Mouse (Mus musculus) adipocyte (in vitro differentiated cells): Measurements from ENCODE around the gene Top2a.
"Not testable (repeated sequence)": the region's sequence is repeated elsewhere in the genome, so short reads cannot be mapped to it uniquely, and the experiment has no call there.

ENCODE experiments used
- DNase-seq: peaks from one replicate; pipeline ENCODE4 v3.0.0-alpha.2; 2016; ENCODE audit warnings: low spot score

The Top2a gene

DNA sequence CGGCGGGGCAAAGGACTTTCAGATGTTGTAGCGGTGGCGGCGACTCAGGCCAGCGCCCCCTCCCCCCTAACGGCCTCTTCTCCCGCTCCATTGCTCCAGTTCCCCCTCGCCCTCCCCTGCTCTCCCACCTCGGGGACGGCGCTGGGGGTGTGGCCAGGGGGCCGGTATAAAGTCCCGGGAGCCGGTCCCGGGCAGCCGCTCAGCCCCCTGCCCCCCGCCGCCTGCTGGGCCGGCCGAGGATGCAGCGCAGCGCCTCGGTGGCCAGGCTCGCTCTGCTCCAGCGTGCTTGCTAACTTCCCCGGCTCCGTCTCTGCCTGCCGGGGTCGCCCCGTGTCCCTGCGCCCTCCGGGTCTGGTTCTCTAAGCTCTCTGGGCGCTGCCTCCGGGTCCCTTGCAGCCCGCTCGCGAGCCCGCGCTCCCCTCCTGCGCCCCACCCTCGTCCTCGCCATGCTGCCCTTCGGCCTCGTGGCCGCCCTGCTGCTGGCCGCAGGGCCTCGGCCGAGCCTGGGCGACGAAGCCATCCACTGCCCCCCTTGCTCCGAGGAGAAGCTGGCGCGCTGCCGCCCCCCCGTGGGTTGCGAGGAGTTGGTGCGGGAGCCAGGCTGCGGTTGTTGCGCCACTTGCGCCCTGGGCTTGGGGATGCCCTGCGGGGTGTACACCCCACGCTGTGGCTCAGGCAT lies 17.2 kb upstream of the Top2a start, which contains the start of gene Igfbp4:
Gene Igfbp4, plus strand, starts transcription at position 194 of the 679 bp plus-strand sequence.
- DNase-seq: no peak

DNA sequence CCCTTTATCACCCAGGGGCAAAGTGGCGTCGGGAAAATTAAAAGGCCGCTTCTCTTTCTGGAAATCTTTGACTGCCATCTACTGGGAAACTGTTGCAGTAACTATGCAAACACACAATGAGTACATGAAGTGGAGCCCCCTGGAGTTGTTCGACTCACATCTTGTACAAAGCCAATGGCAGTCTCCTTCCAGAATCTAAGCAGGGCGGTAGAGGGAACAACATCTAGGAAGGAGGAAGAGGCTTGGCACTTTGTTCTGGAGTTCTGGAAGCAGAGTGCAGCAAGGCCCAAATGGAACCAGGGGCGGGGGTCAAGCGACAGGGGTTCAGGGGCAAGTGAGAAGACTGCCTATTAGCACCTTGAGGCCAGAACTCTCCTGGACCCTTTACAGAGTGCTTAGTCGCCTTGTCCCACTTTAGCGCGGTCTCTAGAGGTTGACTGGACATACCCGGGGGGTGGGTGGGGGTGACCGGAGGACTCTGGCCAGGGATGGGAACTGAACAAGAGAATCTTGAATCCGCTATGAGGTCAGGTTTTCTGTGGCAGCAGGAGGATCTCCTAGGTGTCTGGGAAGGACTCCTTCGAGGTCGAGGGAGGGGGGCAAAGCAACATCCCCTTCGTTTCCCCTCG lies 16.5 kb upstream of the Top2a start:
- peak; percentile 78 for DNase-seq

DNA sequence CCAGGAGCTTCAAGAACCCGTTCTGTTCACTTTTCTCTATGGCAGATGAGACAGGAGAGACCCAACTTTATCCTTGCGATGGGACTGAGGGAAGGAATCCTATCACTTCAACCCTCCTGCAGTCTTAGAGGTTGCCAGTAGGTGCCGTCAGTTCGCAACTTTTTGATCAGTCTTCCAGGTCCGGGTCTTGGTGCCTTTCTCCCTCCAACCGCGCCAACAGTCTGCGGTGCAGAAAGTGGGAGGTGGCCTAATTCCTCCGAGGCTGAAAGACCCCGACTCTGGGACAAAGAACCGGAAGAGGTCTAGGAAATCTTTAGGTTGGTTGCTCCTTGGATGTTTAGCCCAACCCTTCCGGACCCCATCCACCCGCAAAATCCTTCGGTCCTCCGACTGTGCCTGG lies 15.8 kb upstream of the Top2a start:
- peak; percentile 92 for DNase-seq

DNA sequence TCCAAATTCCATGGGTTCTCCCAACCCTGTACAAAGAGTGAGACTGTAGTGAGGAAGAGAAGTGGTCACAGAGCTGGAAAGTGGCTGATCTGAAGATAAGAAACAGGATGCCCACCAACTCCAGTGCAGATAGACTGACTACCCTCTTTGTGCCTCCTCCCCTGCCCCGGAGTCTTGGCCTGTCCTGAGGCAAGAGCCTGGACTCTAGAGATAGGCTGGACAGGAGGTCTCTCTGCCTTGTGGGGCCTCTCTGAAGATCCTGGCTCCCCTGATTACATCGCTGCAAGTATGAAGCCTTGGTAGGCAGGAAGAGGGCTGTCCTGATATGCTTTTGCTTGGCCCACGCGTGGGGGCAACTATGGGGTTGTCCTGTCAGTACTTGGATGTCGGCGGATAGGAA lies 12.3 kb upstream of the Top2a start:
- no peak for DNase-seq

DNA sequence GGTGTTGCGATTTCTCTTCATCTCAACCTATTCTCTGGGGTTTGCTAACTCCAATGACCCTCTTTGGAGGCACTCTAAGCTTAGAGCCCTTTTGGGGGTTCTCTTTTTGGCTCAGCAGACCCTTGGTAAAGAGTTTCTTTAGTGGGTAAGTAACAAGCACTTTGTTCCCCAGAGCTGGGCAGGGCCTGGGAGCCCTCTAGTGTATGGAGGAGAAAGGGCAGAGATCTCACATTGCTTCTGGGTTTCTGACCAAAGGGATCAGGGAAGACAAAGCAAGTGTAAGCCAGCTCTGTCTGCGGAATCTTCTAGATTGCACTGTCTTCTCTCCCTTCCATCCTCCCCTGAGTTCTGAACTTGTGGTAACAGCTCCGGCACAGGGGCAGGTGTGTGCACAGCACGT lies 11.4 kb upstream of the Top2a start:
- peak; percentile 72 for DNase-seq

DNA sequence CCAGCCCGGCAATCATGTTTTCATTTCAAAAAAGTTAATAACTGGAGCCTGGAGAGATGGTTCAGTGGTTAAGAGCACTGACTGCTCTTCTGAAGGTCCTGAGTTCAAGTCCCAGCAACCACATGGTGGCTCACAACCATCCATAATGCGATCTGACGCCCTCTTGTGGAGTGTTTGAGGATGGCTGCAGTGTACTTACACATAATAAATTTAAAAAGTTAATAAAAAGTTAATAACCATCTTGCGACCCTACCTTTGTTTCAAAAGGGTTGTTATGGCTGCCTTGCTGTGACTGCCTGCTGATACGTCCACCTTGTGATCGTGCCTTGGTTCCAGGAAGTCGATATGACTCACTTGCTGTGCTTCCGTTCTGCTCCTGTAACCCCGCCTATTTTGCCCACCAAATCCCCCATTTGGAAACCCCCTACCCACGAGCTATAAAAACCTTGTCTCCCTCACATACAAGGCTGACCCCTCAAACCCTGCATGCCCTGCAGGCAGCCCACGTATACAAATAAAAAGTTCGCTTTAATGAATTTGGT lies 3.0 kb upstream of the Top2a start:
- no peak for DNase-seq

DNA sequence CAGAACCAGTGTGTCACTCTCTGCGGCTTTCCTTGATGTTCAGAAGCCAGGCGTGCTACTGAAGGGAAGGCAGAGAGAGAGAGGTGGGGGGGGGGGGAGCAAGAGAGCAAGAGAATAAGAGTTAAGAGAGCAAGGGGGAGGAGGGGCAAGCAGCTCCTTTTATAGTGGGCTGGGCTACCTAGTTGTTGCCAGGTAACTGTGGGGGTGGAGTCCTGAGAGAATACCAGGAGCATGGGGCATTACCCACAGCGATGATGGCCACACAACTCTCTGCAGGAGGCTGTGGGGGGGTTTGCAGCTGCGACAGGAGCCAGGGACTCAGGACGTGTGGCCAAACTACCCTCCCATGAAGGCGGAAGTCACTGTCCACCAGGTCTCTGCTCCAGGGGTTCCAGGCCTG lies 1.9 kb upstream of the Top2a start:
- no peak for DNase-seq

DNA sequence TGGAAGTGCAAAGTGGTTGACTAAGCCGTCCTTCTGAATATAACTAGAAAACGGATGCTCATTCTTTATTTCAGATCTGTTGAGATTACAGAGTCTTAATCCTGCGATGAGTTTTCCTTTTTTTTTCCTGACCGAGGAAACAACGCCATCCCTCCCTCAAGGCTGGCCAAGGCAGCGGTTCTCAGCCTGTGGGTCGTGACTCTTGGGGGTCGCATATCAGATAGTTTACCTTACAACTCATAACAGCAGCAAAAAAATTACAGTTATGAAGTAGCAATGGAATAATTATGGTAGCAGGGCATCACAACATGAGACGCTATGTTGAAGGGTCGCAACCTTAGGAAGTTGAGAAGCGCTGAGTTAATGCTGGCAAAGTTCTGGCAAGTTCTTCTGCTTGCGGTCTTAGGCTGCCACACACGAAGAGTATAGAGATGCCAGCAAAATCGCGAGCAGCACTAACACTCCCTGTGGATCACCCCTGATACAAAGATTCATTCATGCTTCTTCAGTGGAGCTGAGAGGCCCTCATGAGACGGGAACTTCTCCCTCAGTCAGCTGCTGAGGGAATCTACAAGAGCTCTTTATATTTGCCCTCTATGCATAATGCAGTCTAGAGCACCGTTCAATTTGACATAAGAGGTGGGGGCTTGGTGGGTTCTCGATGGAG lies 612 bp upstream of the Top2a start:
- no peak for DNase-seq

DNA sequence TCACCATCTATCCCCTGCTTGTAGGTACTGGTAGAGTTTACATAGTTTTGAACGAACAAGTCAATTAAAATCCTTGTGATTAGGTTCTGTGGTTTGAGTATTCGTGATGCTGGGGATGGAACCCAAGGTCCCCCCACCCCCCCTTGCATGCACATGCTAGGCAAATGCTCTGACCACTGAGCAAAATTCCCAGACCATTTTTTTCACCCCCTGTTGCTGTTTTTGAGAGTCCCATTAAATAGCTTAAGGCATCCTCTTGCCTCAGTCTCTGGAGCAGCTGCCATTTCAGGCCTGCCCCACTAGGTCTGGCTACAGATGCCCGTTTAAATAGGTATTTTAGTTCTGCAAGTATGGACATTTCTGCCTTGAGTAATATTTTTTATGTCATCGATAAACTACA lies 895 bp downstream of the Top2a start:
- DNase-seq: no peak

DNA sequence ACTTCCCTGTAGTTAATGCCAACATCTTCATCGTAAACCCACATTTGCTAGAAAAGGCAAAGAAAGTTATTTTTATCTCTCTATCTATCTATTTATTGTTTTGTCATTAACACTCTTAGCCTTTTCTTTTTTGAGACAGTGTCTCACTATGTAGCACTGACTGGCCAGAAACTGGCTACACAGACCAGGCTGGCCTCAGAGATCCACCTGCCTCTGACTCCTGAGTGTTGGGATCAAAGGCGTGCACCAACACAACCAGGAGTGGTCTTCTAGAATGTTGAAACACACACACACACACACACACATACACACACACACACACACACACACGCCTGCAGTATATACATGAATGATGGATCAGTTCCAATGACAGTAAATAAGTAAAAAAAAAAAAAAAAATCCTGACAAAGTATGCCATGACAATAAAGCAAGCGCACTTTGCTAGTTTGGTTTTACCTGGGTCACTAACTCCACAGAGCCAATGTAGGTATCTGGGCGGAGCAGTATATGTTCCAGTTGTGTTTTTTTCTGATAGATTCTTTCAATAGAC lies 1.5 kb downstream of the Top2a start:
- no peak for DNase-seq

DNA sequence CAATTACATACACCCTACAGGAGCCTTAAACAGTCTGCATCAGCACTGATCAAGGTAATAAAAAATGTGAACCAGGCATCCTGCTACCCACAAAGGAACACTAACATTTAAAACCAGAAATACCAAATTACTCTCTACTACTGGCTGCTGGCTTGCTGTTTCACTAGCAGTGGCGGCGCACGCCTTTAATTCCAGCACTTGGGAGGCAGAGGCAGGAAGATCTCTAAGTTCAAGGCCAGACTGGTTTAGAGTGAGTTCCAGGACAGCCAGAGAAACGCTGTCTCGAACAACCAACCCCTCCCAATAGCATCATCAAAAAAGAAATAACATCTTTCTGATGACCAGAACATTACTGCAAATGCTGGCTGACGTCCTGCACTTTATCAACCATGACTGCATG lies 4.1 kb downstream of the Top2a start:
- DNase-seq: no peak

DNA sequence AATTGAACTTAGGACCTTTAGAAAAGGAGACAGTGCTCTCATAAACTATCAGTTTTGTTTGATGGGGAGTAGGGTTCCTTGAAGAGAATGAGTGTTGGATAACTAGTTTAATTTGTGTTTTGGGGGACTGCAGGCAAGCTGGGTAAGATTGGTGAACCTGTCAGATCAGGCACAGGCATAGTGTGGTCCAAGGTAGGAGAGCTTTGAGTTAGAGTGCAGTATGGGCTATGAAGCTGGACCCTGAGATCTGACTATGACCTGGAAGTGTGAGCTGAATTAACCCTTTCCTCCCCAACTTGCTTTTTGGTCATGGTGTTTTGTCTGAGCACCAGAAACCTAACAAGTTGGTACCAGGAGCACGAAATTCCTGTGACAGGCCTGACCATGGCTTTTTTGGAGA lies 10.1 kb downstream of the Top2a start:
- DNase-seq: no peak

DNA sequence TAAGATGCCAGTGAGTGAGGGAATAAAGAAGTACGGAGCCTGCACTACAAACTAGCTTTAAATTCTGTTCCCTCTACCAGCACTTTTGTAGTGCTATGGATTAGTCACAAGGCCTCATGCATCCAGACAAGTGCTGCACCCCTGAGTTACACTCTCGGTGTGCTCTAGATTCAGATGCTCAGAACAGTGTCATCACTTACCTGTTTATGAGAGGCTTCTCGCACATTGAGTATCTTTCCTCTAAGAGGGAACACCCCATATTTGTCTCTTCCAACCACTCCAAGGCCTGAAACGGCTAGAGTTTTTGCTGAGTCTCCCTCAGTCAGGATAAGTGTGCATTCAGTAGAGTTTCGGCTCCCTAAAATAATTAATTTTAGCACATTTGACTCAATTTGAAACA lies 13.3 kb downstream of the Top2a start:
- DNase-seq: no peak

DNA sequence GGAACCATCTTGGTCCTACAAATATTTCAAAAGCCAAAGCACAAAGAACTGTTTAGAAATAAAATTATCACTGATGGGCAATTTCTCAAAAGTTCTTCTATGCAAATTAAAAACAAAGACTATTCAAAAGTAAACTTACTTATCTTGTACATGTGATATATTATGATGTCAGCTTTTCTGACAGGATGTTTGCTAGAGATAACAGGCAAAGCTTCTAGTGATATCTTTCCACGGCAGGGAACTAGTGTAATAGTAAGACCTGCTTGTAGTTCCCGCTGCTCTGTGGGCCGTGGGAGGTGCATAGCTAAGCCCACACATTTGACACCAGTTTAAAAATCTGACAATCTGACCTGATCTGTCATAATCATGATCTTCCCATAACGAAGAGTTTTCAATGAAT lies 13.9 kb downstream of the Top2a start:
- DNase-seq: no peak

DNA sequence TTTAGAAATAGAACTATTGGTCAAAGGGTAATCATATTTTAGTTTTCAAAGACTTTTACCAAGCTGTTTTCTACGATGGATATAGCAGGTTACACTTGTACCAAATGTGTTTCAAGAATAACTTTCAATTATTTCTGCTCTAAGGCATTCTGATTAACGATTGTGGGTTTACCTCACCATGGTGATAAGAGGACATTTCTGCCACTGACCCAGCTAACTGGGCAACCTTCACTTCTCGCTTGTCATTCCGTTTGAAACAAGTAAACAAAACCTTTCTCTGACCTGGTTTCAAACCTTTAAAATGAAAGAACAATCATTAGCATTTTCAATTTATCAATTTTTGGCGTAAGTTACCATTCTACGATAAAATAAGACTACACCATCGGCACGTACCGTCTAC lies 17.2 kb downstream of the Top2a start:
- no peak for DNase-seq

DNA sequence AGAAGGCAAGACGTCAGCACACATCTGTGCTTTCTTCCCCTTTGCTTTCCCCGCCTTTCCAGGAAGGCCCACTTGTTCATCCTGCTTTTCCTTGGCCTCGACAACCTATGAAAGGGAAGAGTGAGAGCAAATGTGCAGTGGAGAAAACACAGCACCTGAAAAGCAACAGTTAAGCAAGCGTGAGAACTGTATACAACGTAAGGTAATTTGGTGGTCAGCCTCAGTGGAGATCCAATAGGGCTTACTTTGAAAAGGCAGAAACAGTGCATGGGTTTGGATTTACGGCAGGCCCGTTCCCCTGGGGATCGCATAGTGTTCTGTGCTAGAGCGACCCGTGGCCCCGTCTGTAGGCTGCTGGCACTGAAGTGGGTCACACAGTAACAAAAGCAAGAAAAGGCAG lies 24.7 kb downstream of the Top2a start:
- no peak for DNase-seq

DNA sequence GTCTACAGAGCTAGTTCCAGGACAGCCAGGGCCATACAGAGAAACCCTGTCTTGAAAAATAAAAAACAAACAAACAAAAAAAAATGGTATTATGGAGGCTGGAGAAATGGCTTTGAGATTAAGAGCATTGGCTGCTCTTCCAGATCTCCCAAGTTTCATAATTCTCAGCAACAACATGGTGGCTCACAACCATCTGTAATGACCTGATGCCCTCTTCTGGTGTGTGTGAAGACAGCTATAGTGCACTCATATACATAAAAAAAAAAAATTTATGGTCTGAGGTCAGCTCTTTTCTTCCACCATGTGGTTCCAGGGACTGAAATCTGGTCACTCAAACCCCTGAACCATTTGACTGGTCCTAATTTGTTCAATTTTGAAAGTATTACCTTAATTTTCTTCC lies 25.2 kb downstream of the Top2a start:
- peak; percentile 64 for DNase-seq

DNA sequence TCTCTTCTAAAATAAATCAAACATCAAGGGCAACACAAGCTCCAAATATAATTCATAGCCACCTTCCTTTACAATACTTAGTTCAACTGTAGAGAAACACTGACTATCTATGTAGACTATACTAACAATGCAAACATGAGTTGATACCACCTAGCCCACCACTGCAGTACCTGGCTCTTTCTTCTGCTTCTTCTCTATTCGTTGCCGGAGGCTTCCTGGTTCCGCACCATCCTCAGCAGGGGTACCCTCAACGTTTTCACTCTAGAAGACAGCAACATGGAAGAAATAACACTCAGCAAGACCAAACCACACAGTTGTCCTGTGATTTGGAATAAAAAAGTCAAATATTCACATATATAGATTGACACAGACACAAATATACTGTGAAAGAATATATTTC lies 26.3 kb downstream of the Top2a start:
- no peak for DNase-seq

DNA sequence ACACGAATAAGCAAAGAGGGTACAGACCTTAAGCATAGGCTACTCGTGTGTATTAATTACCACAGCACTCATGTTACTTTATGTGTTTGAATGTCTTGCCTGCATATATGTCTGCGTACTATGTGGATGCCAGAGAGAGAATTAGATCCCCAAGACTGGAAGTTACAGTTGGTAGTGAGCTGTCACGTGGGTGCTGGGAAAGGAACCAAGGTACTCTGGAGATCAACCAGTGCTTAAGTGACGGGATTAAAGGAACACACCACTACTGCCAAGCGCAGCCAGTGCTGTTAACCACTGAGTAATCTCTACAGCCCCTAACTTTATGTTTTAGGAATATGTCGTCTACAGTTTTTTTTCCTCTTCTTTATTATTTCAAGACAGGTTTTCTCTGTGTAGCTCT lies 28.0 kb downstream of the Top2a start:
- DNase-seq: no peak

DNA sequence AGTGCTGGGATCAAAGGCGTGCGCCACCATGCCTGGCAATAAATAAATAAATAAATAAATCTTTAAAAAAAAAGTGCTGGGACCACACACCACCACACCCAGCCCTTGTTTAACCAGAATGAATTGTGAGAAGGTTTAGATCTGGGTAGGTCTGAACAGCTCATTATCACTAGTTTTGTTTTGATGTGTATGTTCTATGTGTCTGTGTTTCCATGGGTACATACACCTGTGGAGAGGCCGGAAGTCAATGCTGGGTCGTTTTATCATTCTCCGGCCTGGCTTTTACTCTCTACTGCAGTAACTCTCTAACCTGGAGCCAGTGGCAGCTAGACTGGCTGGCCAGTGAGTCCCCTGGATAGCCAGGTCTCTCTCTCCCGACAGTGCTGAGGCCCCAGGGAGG lies 33.1 kb downstream of the Top2a start:
- DNase-seq: no peak

DNA sequence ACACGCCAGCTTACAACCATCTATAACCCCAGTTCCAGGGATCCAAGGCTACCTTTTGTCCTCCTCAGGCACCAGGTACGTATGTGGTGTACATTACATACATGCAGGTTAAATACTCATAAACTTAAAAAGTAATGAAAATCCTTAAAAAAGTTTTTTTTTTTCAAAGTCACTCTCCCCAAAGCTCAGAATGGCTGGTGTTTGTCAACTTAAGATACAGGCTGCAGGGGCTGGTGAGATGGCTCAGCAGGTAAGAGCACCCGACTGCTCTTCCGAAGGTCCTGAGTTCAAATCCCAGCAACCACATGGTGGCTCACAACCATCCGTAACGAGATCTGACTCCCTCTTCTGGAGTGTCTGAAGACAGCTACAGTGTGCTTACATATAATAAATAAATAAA lies 35.7 kb downstream of the Top2a start:
- DNase-seq: not testable (repeated sequence)

DNA sequence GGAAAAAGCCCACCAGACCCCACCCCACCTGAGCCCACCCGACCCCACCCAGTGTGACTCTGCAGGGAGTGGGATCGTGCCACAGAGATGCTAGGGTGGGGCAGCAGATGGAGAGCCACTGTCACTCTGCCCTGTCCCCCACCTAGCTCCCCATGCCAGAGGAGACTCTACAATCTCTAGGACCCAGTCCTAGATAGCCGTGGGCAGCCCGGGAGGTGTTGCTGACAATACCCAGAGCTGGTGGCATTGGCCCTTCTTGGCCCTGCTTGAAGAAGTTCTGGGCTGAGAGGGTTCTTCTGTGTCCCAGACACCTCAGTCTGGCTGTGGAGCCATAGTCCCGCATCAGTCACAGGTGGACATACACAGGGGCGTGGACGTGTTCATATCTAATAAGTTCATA lies 38.4 kb downstream of the Top2a start:
- DNase-seq: no peak

DNA sequence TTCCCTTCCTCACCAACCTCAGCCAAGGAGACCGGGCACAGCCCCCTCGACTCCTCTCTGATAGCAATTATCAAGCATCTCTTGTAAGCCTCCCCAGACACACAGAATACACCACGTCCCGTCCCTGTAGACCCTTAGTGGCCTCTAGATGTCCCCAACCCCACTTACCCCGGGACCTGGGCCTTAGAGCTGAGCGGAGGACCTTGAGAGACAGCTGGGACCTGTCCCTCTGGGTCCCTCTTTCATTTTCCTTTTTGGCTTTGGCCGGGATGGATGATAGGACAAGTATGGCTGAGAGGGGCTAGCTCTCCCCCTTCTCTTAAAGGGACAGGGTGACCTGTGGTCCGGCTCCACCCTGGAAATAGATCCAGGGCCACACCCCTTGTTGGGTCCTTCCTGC lies 40.4 kb downstream of the Top2a start:
- no peak for DNase-seq
